Mouse (Mus musculus) right cerebral cortex, postnatal 4 days (tissue): Measurements from ENCODE around the gene Cep295nl.
"Not testable (repeated sequence)": the region's sequence is repeated elsewhere in the genome, so short reads cannot be mapped to it uniquely, and the experiment has no call there.

ENCODE experiments used
- DNase-seq: peaks from one replicate; pipeline ENCODE4 v3.0.0-alpha.2; 2022

Gene Cep295nl

DNA sequence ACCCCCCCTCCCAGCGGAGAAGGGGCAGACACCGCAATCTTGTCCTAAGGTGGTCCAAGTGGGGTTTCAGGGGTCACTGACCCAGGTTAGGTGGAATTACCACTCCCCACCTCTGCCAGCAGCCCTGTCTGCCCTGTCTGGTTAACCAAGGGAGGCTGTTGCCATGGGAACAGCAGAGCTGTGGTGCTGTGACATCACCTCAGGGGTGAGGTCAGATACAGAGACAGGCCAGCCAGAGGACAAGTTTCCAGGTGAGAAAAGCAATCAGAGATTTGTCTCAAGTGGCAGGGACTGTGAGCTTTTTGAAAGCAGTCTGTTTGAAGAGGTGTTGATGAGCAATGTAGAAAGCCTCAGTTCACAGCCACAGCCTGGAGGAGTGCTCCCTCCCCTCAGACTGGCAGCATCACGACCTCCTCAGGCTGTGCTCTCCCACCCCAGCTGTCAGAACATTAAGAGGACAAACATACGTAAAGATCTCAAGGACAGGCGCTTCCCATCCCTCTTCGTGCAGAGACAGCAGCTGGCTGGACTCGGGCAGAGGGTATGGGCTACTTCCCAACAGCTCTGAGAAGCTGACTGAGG lies at the start of gene Cep295nl:
TSS of gene Cep295nl (minus strand) at position 101 of the 582 bp plus-strand sequence.
- no peak for DNase-seq

- DNase-seq = not testable (repeated sequence)
Measured at GRCm38 (mm10) chr11:118387816-118388215, 45.5 kb upstream of the Cep295nl start.

GRCm38 (mm10) chr11:118379251-118380009 lies 37.1 kb upstream of the Cep295nl start:
- DNase-seq = peak; percentile 90

GRCm38 (mm10) chr11:118378656-118379055 lies 36.4 kb upstream of the Cep295nl start:
- no peak for DNase-seq

- DNase-seq = not testable (repeated sequence)
Measured at GRCm38 (mm10) chr11:118376323-118376722, 34.0 kb upstream of the Cep295nl start.

- no peak for DNase-seq
Measured at GRCm38 (mm10) chr11:118375881-118376280, 33.6 kb upstream of the Cep295nl start.

DNA sequence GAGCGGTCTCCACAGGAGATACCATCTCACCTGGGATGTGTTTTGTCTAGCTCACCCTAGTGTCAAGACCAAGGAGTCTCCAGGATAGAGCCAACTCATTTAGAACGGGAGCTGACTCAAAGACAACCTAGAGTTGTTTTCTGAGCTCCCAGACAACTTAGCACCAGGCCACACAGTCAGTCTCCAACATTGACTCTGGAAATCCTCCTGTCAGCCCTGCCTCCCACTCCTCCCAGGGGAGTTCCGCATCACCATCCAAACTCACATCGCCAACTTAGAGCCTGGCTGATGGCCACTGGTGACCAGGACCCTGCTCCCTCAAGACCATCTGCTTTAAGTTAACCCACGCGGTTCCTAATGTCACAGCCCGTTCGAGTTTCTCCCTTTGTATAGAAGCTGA lies 33.2 kb upstream of the Cep295nl start:
- DNase-seq = no peak

GRCm38 (mm10) chr11:118375006-118375405 lies 32.7 kb upstream of the Cep295nl start:
- DNase-seq = peak; percentile 60

- DNase-seq = no peak
Measured at GRCm38 (mm10) chr11:118374506-118374905, 32.2 kb upstream of the Cep295nl start.

GRCm38 (mm10) chr11:118372641-118373040 lies 30.3 kb upstream of the Cep295nl start:
- no peak for DNase-seq

GRCm38 (mm10) chr11:118371876-118372275 lies 29.6 kb upstream of the Cep295nl start:
- no peak for DNase-seq

DNA sequence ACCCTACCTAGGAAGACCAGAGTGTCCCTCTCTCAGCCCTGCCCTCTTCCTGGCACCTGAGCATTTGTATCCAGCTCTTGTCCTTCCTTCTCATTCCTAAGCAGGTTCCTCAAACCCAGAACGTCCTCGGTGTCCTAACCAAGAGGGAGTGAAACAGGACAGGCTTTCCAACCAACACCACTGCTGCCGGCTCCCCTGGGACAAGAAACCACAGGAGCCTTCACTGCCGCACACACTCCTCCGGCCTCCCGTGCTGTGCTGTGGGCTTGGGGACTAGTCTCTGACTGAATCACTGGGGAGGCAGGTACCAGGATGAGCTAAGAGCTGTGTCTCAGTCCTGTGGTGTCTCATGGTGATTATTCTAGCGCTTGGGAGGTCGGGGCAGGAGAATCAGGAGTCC lies 27.4 kb upstream of the Cep295nl start:
- no peak for DNase-seq

DNA sequence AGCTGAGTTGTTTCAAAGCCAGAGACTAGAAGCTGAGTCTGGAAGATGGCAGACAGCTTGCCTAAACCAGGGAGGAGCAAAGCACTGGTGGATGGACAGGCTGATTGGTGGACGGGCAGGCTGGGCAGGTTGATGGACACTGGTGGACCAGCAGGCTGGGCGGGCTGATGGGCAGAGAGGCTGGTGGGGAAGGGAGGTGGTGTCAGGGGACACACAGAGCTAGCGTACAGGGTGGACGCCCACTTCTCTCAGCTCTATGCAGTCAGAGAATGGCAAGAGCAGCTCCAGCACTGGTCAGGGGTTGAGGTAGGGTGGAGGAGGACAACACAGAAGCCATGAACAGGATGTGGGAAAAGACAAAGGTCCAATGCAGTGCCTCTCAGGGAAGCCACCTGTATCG lies 27.0 kb upstream of the Cep295nl start:
- no peak for DNase-seq

GRCm38 (mm10) chr11:118368330-118368729 lies 26.0 kb upstream of the Cep295nl start:
- DNase-seq = peak; percentile 46

GRCm38 (mm10) chr11:118366559-118366958 lies 24.3 kb upstream of the Cep295nl start:
- DNase-seq = no peak

- no peak for DNase-seq
Measured at GRCm38 (mm10) chr11:118366108-118366507, 23.8 kb upstream of the Cep295nl start.

DNA sequence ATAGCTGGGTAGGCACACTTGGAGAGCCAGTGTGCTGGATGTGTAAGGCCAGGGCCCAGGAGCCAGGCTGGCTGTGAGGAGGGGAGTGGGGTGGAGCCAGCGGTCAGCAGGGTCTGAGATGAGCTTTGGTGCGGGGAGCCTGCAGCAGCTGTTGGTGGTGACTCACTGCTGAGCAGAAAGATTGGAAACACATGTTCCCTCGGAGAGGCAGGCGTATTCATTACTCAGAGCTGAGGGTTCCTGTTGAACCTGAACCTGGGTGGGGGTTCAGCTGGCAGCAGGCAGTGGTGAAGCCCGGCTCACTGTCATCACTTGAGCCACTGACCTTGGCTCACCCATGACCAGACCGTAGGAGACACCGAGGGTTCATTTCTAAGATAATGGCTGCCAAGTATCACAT lies 22.9 kb upstream of the Cep295nl start:
- no peak for DNase-seq

GRCm38 (mm10) chr11:118364021-118364420 lies 21.7 kb upstream of the Cep295nl start:
- no peak for DNase-seq

GRCm38 (mm10) chr11:118362971-118363518 lies 20.7 kb upstream of the Cep295nl start:
- DNase-seq = no peak

- no peak for DNase-seq
Measured at GRCm38 (mm10) chr11:118362501-118362900, 20.2 kb upstream of the Cep295nl start.

- DNase-seq = peak; percentile 59
Measured at GRCm38 (mm10) chr11:118360907-118361341, 18.6 kb upstream of the Cep295nl start.

DNA sequence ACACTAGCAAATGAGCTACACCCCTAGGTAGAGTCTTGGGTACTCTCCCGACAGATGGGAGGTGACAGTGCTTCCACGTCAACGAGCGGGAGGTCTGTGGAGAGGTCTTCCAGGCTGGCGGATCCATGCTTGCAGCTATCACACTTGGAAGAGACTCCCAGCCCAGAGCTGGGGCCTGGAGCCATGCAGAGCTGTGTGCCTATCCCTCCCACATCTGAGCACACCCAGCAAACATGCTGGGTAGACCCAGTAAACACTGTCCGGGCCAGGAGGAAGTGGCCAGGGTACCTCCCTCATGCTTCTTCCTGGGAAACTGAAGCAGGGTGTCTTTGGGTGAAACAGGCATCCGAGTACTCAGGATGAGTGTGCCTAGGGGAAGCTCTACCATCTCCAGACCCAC lies 18.2 kb upstream of the Cep295nl start:
- DNase-seq = no peak

GRCm38 (mm10) chr11:118355640-118356039 lies 13.3 kb upstream of the Cep295nl start, which contains the start of gene Timp2:
Gene Timp2, minus strand, starts transcription at chr11:118355740.
- DNase-seq = no peak

DNA sequence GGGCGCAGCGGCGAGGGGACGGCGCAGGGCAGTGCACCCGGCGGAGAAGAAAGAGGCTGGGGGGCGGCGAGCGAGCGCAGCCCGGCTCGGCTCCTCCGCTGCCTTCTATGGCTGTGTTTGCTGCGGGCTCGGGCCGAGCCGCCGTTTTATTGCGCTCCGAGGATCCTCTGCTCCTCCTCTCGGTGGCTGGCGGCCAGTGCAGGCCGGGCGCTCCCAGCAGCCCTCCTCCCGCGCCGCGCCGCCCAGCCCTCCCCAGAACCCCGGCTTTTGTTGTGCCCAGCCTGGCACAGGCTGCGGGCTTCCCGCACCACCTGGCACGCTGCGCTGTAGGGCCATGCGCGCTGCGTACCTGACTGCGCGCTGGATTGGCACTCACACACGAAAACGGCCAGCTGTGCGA lies 12.9 kb upstream of the Cep295nl start:
- DNase-seq = peak; percentile 93
